Mouse (Mus musculus) kidney, postnatal 36 days (tissue): ENCODE data around the gene Slc16a11.

Experiments
- DNase-seq, 2 experiments: peaks; one replicate each; pipeline ENCODE4 v3.0.0; 2021 to 2022; ENCODE audit warnings: mixed read lengths in 2 of 2

The Slc16a11 gene

DNA sequence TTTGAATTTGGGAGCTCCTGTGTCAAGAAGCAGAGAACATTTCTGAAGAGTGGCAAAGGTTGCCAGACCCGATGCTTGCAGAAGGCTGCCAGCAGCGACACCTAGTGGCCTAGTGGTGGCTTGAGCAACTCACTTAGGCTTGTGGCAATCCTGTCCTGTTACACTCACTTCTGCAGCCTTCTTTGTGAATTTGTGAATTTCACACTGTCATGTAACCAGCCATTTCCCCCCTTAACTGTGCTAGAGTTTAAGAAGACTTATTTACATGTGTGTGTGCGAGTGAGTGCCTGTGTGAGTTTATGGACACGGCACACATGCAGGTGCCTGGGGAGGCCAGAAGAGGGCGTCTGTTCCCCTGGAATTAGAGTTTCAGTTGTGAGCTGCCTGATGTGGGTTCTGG lies 10.9 kb upstream of the Slc16a11 start:
- DNase-seq, result peak; percentile 91 to 96

DNA sequence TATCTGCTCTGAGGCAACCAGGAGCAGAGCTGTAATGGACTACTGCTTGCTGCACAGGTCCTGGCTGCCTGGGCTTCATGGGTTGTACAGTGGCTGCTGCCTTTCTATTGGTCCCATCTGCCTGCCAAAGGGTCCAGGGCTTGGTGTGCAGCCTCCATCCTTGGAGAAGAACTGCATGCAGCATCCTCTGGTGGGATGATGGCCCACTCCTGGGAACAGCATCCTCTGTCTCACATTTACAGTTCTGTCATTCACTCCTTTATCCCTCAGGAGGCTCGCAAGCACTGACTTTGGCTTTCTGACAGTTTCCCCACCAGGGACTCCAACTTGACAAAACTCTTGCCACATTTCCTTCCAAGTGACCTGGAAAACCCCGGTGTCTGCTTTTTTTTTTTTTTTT lies 5.8 kb upstream of the Slc16a11 start:
- no peak for DNase-seq

GRCm38 (mm10) chr11:70207283-70207682 lies 5.3 kb upstream of the Slc16a11 start:
- DNase-seq, result no peak

- peak in 1 of 2 experiments; percentile 25 for DNase-seq
Measured at GRCm38 (mm10) chr11:70208778-70209388, 3.7 kb upstream of the Slc16a11 start.

- no peak for DNase-seq
Measured at GRCm38 (mm10) chr11:70210681-70211080, 1.9 kb upstream of the Slc16a11 start.

DNA sequence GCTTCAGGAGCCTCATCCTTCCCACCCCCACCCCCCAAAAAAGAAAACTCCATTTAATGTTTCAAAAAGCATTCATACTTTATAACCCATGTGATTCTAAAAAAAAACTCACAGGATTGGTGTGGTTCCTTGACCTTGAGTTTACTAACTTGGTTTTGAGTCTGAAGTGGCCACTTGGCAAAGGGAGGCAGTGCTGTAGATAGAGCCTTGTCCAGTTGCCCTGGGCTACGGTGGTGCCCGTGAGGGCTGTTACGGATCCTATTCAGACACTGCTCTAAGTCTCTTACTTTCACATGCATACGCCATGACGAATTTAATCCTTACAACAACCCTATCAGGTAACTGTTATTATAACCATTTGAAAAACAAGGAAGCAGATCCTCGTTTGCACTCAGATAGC lies 580 bp upstream of the Slc16a11 start:
- DNase-seq, result no peak

DNA sequence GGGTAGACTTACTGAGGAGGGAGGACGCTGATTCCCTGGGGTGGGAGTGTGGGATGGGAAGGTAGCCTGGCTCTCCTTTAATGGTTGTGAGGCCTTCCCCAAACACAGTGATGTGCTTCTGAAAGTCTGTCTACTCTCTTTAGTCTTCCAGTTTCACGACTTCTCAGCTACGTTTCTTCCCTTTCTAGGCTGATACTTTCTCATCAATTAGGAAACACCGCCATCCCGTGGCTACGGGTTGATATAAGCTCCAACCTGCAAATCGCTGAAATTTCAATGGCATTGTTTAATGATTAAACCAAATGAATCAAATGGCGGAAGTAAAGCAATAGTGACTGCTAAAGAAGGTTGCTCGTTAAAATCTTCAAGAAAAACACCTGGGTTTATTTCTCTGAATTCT lies 344 bp downstream of the Slc16a11 start:
- peak; percentile 88 to 90 for DNase-seq

- DNase-seq, result peak in 1 of 2 experiments; percentile 52
Measured at GRCm38 (mm10) chr11:70213736-70214135, 1.2 kb downstream of the Slc16a11 start.

DNA sequence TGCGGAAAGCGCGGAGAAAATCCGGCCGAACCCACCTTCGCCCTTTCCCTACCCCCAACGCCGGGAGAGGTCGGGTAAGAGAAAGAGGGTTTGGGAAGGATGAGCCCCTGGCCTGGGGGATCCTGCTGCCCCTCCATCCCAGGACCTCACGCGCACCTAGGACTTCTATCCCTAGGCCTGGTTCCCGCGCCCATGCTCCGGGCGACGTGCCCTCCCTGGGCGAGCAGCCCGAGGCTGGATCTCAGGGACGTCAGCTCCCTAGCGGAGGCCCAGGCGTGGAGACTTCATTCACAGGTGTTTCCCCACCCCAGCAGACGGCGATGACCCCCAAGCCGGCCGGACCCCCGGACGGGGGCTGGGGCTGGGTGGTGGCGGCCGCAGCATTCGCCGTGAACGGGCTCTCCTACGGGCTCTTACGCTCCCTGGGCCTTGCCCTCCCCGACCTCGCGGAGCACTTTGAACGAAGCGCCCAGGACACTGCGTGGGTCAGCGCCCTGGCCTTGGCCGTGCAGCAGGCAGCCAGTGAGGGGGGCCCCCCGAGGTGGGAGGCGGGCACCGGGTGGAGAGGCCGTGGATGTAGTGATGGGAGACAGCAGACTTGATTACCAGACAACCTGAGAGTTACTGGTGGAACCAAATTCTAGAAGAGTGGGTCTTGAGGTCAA lies 1.8 kb downstream of the Slc16a11 start:
- DNase-seq, result peak; percentile 86 to 88

- DNase-seq, result no peak
Measured at GRCm38 (mm10) chr11:70214856-70215209, 2.3 kb downstream of the Slc16a11 start.

DNA sequence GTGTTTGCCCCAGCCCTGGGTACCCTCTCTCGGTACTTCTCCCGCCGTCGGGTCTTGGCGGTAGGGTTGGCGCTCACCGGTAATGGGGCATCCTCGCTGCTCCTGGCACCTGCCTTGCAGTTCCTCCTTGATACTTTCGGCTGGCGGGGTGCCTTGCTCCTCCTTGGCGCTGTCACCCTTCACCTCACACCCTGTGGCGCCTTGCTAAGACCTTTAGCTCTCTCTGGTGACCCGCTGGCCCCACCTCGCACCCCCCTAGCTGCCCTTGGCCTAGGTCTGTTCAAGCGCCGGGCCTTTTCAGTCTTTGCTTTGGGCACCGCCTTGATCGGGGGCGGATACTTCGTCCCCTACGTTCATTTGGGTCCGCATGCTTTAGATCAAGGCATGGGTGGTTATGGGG lies 2.7 kb downstream of the Slc16a11 start:
- peak; percentile 76 to 79 for DNase-seq

- DNase-seq, result no peak
Measured at GRCm38 (mm10) chr11:70216103-70216502, 3.6 kb downstream of the Slc16a11 start.

GRCm38 (mm10) chr11:70218039-70218438 lies 5.5 kb downstream of the Slc16a11 start:
- peak; percentile 72 to 83 for DNase-seq

DNA sequence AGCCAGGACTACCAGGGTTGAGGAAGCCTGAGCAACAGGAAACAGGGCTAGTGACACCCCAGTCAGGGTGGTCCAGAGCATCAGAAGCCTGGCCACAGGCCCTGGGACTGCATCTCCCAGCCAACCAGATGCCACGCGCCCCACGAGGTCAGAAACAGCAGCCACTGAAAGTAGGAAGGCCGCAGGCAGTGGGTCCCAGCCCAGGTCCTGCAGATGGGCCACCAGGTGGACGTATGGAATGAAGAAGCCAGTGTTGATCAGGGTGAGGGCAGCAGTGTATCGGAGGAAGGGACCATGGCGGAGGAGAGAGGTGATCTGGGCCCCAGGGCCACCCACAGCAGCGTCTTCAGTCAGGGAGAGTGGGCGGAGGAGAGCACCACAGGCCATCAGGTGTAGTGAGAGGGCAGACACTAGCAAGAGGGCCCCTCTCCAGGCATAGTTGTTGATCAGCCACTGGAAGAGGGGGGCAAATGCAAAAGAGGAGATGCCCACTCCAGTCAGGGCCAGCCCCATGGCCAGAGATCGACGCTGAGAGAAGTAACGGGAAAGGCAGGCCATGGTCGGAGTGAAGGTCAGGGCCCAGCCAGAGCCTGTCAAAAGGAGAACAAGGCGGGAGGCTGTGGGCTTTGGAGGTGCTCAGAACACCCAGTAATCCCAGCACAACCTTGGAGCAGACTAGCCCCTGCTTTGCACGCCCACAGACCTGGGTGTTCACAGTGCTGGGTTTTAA lies 6.4 kb downstream of the Slc16a11 start:
- peak in 1 of 2 experiments; percentile 44 for DNase-seq

- DNase-seq, result no peak
Measured at GRCm38 (mm10) chr11:70219873-70220272, 7.3 kb downstream of the Slc16a11 start.

GRCm38 (mm10) chr11:70220323-70220722 lies 7.8 kb downstream of the Slc16a11 start:
- DNase-seq, result peak in 1 of 2 experiments; percentile 57

GRCm38 (mm10) chr11:70220731-70221602 lies 8.4 kb downstream of the Slc16a11 start, which contains the start of gene Slc16a13:
TSS of gene Slc16a13 (minus strand) at chr11:70221064.
- DNase-seq, result peak; percentile 98 to 99

- peak; percentile 68 to 79 for DNase-seq
Measured at GRCm38 (mm10) chr11:70221603-70222500, 9.3 kb downstream of the Slc16a11 start.

GRCm38 (mm10) chr11:70223724-70224123 lies 11.2 kb downstream of the Slc16a11 start:
- DNase-seq, result peak in 1 of 2 experiments; percentile 66

DNA sequence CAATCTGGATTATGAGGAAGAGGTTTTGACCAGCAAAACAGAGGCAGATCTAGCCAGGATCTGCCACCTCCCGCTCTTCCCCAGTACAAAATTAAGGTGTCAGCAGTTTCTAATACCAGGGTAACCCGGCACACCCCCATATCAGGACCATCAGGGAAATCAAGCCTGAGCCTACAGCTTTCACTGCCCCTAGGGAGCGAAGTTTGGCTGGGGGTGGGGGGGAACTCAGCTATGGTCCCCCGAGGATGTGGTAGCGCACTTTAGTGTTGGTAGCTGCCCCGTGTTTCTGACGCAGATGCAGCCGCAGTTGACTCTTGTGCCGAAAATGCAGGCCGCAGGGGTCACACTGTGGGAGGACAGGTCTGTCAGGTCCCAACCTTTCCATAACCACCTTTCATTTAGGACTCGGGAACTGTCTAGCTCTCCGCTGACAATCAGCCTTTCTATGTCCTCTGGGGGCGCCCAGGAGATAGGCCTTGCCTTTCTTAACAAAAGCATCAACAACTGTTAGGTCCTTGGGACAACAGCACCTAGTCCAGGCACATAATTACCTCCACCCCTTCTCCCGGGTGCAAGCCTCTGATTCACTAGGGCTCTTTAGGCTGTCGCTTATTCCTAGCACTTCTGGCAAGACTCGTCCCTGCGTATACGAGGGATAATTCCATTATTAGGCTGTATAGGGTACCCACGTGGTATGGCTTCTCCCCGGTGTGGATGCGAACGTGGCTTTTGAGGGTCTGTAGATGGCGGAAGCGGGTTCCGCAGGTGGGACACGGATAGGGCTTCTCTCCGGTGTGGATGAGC lies 13.4 kb downstream of the Slc16a11 start:
- DNase-seq, result peak in 1 of 2 experiments; percentile 42

DNA sequence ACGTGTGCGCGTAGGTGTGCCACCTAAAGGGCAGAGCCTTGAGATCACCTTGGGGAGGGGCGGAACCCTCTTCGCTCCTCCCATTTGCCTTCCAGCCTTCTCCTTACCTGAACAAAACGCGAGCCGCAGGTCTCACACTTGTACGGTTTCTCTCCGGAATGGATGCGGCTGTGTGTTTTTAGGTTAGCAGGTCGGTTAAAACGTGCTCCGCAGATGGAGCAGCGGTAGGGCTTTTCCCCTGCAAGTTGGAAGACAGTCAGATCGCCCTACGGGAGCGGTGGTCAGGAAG lies 14.0 kb downstream of the Slc16a11 start:
- peak in 1 of 2 experiments; percentile 75 for DNase-seq
